Mouse (Mus musculus) gastrocnemius, postnatal 10 days (tissue): Measurements from ENCODE around the gene Hacd3. TPM values are rescaled to one million over a fixed set of nuclear protein-coding genes. Genes with fewer than 3 reads are reported as not detected.
"Not testable (repeated sequence)": the region's sequence is repeated elsewhere in the genome, so short reads cannot be mapped to it uniquely, and the experiment has no call there.

ENCODE experiments used
- DNase-seq: peaks from one replicate; pipeline ENCODE4 v3.0.0; 2021; ENCODE audit warnings: mixed read lengths
- long read RNA-seq, 2 experiments: library from polyadenylated mRNA; stranded (forward); transcript quantifications; one replicate each; pipeline ENCODE4 v2.0.0; 2021
- total RNA-seq, 2 experiments: library from RNA; stranded (reverse); gene quantifications; 2 replicates each; pipeline ENCODE4 v1.2.3; 2021

Gene Hacd3
- 10 to 100 TPM; 14.4 to 16.7 TPM for total RNA-seq
- long read RNA-seq, experiment 1, transcript Hacd3-201 (11 exons, 2,709 nt), result major isoform, 21 of 24 reads
- long read RNA-seq, experiment 1, partial matches to known transcripts, result 1 of 24 reads
- long read RNA-seq, experiment 1, other reads (novel, unspliced or antisense), result 2 of 24 reads
- long read RNA-seq, experiment 2, transcript Hacd3-201 (11 exons, 2,709 nt), result major isoform, 14 of 18 reads
- long read RNA-seq, experiment 2, partial matches to known transcripts, result 1 of 18 reads
- long read RNA-seq, experiment 2, other reads (novel, unspliced or antisense), result 3 of 18 reads

DNA sequence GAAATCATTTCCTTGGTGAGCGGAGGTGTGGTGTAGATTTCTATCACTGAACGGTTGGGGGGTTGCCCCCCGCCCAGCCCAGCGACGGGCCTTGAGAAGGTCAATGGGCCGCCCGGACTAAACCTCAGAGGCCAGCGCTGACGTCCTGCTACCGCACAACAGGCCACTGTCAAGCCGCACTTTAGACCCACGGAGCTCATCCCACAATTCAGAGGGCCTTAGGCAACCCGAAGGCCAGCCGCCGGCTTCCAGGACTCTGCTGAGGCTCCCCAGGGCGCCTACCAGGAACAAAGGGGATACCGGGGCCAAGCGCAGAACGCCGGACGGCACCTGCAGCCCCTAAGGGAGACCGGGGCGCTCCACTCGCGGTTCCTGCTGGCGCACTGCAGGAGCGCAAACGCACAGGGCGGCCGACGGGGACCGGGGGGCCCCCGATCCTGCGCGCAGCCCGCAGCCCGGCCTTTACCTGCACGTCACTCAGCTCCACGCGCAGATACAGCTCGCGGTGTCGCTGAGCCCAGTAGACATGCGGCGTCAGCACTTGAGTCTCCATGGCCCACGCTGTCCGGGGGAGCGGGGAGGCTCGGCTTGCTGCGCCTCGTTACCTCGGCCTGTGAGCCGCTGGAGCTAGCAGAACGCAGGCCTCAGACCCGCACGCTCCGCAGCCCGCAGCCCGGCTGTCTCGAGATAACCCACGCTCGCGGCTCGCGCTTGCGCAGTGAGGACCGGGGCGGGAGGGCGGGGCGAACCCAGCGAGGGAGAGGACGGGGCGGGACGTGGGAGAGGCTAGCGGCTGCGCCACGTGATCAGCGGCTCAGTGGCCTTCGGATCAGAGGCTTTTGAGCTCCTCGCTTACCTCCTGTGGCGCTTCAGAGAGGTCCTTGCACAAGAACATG lies at the start of gene Hacd3:
Gene Hacd3 (minus strand): TSS at position 703 of the 896 bp plus-strand sequence.
- peak; percentile 89 for DNase-seq

DNA sequence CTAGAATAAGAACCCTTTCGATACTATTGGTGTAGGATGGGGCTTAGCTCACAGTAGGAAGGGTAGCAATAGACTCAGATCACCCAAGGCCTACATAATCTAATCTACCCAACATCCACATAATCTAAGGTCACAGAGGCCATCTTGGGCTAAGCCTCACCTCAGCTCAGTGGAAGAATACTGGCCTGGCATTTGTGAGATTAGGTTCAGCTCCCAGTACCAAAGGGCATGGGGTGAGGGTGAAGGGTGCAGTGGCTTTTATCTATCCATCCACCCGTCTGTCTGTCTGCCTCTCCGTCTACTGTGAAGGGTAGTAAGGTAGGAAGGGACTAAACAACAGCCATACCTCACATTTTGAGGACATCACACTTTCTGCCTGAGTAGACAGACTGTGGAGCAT lies 49.1 kb upstream of the Hacd3 start:
- DNase-seq, result no peak

DNA sequence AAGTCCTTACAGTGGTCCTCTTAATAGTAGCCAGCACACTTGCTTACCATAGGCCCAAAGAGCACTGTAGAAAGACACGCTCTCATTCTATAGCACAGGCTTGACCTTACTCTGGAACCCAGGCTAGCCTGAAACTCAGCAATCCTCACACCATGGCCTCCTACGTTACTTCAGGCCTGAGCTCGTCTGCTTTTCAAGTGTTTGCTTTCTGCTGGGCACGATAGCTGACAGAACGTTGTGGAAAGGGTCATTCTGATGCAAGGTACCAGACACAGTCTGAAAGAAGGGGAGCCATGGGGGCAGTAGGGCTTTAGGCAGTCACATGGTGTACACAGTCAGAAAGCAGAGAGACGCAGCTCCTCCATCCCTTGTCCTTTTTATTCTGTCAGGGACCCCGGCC lies 42.8 kb upstream of the Hacd3 start:
- no peak for DNase-seq

DNA sequence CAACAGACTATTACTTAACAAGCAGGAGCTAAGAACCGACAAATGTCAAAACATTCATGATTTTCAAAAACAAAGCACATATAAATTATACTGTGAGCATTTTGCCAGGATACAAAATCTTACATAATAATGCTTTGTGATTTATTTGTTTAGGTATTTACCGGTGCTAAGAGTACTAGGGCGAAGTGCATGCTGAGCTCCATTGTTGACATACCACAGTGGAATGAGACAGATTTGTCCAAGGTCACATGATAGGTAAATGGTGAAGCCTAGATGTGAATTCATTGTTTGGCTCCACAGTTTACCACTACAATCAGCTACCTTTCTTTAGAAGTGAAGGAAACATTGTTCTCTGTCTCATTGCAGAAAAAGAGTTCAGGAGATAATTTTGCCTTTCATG lies 29.5 kb upstream of the Hacd3 start:
- DNase-seq, result no peak

GRCm38 (mm10) chr9:65049422-65049821 lies 27.9 kb upstream of the Hacd3 start:
- DNase-seq, result no peak

- DNase-seq, result no peak
Measured at GRCm38 (mm10) chr9:65046993-65047392, 25.5 kb upstream of the Hacd3 start.

DNA sequence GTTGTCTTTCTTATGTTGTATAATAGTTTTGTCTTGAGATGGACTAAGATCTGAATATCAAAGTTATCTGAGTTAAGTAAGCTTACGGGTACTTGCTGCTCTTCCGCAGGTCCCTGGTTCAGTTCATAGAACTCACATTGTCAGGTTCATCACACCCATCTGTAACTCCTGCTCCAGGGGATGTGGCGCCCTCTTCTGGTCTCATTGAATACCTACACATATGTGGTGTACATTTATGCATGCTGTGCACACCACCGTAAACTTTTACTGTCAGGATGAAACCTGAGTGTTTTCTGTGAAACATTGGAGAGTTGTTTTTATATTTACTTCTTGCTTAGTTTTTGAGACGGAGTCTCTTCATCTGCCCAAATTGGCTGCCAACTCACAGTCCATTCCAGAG lies 19.9 kb upstream of the Hacd3 start:
- DNase-seq, result no peak

DNA sequence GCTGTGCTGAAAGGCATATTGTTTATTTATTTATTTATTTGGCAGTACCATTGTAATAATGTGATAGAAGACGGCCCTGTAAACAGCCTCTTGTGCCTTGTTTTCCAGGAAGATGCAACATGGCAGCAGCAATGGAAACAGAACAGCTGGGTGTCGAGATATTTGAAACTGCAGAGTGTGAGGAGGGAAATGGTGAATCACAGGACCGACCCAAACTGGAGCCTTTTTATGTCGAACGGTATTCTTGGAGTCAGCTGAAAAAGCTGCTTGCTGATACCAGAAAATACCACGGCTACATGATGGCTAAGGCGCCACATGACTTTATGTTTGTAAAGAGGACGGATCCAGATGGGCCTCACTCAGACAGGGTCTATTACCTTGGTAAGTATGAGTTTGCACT lies 15.4 kb upstream of the Hacd3 start:
- no peak for DNase-seq

GRCm38 (mm10) chr9:65036456-65036855 lies 15.0 kb upstream of the Hacd3 start:
- DNase-seq, result peak; percentile 51

- peak; percentile 93 for DNase-seq
Measured at GRCm38 (mm10) chr9:65032269-65033108, 11.0 kb upstream of the Hacd3 start, which contains the start of gene Dpp8. TSS of gene Dpp8 (plus strand) at chr9:65032414.

DNA sequence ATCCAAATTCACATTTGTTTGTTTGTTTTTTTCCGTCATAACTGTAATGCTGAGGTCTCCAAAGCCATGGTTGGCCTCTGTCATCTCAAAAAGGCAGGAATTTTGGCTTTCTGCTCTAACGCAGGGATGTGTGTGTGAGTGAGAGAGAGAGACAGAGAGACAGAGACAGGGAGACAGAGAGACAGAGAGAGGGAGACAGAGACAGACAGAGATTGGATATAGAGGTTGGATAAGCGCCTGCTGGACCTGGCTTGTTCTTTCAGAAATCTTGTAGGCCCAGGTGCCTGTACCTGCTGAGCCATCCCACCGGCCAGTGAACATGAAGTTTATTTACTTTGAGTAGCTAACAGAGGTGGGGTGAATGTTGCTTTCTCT lies 10.4 kb upstream of the Hacd3 start:
- no peak for DNase-seq

- DNase-seq, result not testable (repeated sequence)
Measured at GRCm38 (mm10) chr9:65031355-65031754, 9.9 kb upstream of the Hacd3 start.

GRCm38 (mm10) chr9:65028313-65028712 lies 6.8 kb upstream of the Hacd3 start:
- DNase-seq, result no peak

GRCm38 (mm10) chr9:65027241-65027640 lies 5.7 kb upstream of the Hacd3 start:
- no peak for DNase-seq

DNA sequence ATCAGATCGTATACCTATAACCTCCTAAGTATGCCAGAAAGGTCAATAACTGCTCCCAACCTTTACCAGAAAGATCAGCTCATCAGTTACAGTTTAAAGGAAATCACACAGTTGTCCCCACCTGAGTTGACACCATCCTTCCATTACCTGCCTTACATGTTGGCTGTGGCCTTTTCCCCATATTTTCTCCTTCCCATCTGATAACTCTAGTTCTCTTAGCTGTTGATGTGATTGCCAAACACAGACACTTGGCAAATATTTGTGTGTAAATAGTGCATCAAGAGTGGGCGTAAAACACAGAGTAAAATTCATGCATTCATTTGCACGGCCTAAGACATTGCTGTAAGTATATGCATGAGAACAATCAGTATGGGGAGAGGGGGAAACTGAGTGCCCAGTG lies 2.0 kb upstream of the Hacd3 start:
- no peak for DNase-seq

DNA sequence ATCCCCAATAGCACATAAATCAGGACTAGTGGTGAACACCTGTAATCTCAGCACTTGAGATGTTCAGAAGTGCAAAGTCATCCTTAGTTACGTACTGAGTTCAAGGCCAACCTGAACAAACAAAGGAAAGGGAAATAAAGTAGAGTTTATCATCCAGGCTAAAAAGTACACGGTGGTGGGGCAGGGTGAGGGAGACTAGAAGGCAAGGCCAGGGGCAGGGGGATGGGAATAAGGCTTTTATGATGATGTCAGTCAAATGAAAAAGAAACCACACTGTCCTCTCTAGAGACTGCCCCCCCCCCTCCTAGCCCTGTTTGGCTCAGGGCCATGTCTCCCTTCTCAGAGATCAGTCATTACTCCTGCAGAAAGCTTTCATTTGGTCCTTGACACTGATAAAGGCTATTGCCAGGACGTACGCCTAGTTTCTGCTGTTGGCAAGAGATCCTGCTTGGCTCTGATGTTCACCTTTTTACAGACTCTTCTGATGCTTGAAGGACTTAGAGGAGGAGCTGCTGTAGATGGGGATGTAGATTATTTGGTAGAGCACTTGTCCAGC lies 1.2 kb upstream of the Hacd3 start:
- DNase-seq, result no peak

DNA sequence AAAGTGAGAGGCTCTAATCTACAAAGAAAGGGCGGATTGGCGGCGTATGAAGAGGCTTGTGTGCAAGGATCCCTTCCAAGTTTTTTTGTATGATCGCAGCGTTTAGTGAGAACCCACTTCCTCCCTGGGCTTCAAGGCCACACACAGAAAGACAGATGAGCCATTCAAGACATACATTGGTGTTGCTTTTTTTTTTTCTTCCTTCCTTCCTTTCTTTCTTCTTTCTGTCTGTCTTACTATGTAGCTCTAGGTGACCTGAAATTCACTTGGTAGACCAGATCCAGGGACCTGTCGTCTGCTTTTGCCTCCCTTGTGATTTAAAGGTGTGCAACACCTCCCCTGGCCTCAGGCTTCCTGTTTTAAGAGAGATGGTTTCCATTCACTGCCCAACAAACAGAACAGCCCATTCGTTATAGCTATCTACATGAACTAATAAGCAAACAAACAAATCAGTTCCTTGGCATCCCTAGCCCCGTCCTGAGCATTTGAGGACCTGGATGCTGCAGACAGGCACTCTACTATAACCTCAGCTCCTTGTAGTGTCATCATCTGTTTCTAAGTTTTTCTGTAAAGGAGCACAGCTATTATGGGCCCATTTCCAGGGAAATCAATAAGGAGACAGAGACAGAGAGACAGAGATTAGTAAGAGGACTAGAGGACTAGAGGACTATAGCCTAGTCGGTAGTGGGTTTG lies 540 bp upstream of the Hacd3 start:
- no peak for DNase-seq

DNA sequence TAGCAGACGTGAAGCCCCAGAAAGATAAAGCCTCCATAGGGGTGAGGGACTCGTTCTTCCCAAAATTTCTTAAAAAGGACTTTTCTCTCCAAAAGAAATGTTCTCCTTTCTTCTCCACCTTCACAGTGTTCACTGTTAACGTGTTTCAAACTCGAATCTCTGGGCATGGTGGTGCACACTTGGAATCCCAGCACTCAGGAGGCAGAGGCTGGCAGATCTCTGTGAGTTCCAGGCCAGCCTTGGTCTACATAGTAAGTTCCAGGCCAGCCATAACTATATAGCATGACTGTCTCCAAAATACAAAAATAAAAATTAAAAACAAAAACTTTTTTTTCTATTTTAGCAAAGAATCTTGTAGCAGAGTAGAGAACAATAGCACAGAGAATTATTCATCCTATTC lies 1.4 kb downstream of the Hacd3 start:
- no peak for DNase-seq

- no peak for DNase-seq
Measured at GRCm38 (mm10) chr9:65019146-65019545, 2.3 kb downstream of the Hacd3 start.

- no peak for DNase-seq
Measured at GRCm38 (mm10) chr9:65018588-65019121, 2.8 kb downstream of the Hacd3 start.

- DNase-seq, result no peak
Measured at GRCm38 (mm10) chr9:65017896-65018295, 3.6 kb downstream of the Hacd3 start.
